Mouse (Mus musculus) T-cell, adult 2 months (primary cell): Measurements from ENCODE around the gene Drosha.
"Not testable (repeated sequence)": the region's sequence is repeated elsewhere in the genome, so short reads cannot be mapped to it uniquely, and the experiment has no call there.

ENCODE experiments used
- DNase-seq: peaks from one replicate; pipeline ENCODE4 v3.0.0; 2022; ENCODE audit warnings: low spot score

Drosha gene

GRCm38 (mm10) chr15:12885361-12885760 lies 60.7 kb downstream of the Drosha start:
- DNase-seq, result no peak

GRCm38 (mm10) chr15:12887206-12887605 lies 62.6 kb downstream of the Drosha start:
- no peak for DNase-seq

GRCm38 (mm10) chr15:12888312-12888711 lies 63.7 kb downstream of the Drosha start:
- DNase-seq, result no peak

DNA sequence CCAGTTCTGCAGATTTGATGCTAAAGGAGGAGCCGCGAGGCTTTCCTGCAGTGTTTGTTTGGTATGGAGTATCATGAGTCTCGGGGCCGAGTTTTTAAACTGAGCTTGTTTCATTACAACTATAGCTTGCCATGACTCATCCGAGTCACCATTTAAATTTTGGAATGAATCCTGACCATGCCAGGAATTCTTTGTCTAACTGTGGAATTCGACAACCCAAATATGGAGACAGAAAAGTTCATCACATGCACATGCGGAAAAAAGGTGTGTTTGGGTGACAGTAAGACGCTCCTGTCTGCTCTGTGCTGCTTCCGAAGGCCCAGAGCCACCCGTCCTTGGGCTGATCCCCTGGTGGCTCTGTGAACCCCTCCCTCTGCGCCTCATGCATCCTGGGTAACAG lies 65.3 kb downstream of the Drosha start:
- DNase-seq, result no peak

DNA sequence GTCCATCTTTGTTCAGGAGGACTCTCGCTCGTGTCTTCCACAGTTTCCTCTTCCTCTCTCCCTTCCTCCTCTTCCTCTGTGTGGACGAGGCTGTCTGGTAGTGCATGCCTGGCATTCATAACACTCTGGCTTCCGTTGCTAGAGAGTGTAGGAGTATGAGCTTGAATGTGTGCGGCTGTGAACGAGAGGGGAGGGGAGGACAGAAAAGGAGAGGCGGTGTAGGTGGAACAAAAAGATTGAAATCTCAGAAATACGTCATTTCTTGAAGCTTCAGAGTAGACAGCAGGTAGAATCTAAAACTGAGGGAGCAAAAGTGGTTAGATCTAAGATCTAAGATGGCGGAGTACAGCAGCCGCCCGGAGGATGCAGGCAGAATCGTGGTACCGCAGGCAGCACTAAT lies 70.8 kb downstream of the Drosha start:
- peak; percentile 54 for DNase-seq

- no peak for DNase-seq
These were observed 71.7 kb downstream of the Drosha start for GRCm38 (mm10) chr15:12896022-12897009.

DNA sequence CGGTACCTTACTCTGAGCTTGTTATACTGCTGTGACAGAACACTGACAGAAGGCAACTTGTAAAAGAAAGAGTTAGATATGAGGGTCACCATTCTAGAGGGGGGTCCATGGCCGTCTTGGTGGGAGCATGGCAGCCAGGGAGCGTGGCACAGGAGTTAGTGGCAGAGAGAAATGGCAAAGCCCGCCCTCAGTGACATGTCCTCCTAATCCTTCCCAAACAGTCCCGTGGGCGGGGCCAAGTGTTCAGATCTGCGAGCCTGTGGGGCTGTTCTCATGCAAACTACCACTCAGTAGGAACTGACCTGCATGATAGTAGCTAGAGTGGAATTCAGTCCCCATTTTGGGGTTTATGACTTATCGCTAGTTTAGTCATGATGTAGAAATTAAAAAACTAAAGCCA lies 73.2 kb downstream of the Drosha start:
- DNase-seq, result no peak

- DNase-seq, result no peak
These were observed 76.0 kb downstream of the Drosha start for GRCm38 (mm10) chr15:12900428-12901196.

DNA sequence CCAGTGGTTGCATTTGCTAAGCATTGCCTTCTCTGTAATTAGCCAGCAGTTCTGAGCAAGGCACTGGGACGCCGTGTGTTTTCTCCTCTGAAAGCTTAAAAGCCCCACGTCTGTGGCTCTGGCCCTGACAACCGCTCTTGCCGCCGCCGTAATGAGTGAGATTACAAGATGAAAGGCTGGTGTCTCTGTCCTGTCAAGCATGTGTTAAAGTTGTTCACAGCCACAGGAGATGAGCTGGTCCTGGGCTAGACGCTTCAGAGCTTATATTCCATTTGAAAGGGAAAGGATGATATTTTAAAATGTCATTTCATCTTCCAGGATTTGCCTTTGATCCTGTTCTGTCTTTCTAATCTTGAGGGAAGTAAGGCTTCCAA lies 76.6 kb downstream of the Drosha start:
- no peak for DNase-seq

- DNase-seq, result no peak
These were observed 79.8 kb downstream of the Drosha start for GRCm38 (mm10) chr15:12904442-12904841.

- DNase-seq, result no peak
These were observed 83.5 kb downstream of the Drosha start for GRCm38 (mm10) chr15:12907962-12908719.

- DNase-seq, result no peak
These were observed 84.1 kb downstream of the Drosha start for GRCm38 (mm10) chr15:12908720-12909028.

GRCm38 (mm10) chr15:12909171-12909570 lies 84.6 kb downstream of the Drosha start:
- no peak for DNase-seq

- DNase-seq, result no peak
These were observed 86.5 kb downstream of the Drosha start for GRCm38 (mm10) chr15:12911082-12911481.

DNA sequence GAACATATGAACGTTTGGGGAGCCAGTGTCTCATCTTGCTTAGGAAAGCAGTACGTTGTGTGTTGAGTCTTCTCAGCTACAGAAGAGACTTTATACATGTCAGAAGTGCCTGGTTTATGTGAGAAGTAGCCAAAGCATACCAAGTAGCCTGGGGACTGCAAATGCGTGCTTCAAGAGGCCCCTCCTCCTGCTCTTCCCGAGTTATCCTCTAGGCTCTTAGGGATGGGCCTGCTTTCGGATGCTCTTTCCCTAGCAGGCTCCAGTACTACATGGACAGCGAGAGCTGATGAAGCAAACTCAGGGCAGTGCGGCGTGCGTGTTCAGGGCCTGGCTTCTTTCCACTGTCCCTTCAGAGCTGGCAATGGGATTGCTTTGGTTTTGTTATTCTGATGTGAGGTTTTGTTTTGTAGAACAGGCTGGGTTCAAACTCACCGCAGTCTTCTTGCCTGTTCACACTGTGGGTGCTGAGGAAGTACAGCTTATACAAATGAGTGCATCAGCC lies 91.8 kb downstream of the Drosha start:
- DNase-seq, result no peak

DNA sequence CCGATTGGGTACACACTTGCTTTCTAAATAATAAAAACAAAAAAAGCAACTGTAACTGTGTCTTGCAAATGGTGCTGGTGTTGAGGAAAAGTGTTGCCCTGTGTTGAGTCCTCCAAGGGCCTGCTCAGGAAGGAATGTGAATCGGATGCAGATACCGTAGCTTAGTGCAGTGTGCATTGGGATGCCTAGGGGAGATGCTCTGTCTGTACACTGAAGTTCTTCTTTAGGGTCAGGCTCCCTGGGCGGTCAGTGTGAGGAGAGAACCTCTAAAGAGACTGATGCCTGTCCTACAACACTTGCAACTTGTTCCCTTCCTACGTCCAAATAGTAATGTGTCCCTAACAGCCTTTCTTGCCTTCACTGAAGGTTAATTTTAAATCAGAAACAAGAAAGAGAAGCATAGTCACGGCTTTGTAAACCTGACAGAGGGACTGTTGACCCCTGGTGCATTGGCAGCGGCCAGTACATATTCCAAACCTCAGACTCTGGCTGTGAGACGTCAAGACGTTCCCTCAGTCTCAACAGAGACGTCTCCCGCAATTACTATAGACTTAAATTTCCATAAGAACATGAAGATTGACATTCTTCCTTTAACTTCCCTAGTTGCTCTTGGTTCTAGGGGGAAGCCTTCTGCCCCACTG lies 94.8 kb downstream of the Drosha start:
- DNase-seq, result not testable (repeated sequence)

DNA sequence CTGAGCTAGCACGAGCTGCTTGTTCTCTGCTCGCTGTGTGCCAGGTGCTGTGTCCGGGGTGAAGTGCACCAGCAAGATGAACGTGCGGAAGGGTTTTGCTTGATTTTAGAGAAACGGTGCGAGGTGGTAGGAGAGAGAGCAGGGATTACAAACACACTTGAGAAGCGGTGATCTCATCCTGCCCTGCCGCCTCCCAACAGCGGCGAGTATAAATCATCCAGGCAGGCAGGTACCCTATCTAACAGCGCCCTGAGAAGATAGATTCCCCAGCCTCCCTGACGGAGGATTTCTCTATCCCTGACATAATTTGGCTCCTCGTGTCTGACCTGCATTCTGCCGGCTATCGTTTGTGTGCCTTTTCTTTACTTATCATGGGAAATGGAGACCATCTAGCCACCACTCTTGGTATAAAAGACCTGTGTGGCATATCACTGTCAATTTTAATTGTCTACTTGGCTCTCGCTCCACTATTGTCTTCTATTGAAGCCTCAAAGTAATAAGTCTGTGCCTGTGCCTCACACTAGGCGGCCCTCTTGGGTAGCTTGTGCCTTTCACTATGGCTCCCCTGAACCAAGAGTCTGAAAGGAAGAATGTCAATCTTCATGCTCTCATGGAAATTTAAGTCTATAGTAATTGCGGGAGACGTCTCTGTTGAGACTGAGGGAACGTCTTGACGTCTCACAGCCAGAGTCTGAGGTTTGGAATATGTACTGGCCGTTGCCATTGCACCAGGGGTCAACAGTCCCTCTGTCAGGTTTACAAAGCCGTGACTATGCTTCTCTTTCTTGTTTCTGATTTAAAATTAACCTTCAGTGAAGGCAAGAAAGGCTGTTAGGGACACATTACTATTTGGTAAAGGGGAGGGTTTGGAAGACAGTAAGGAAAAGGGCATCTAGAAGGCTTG lies 95.6 kb downstream of the Drosha start:
- DNase-seq, result no peak

GRCm38 (mm10) chr15:12921901-12922300 lies 97.3 kb downstream of the Drosha start:
- no peak for DNase-seq

- DNase-seq, result peak; percentile 30
These were observed 99.2 kb downstream of the Drosha start for GRCm38 (mm10) chr15:12923826-12924225.

- no peak for DNase-seq
These were observed 106.9 kb downstream of the Drosha start for GRCm38 (mm10) chr15:12931481-12931880.
